Mouse (Mus musculus): ENCODE data around the gene Chuk. TPM values are rescaled to one million over a fixed set of nuclear protein-coding genes. Genes with fewer than 3 reads are reported as not detected.

The Chuk gene
- polyA plus RNA-seq, 1 experiment, result 102 TPM

GRCm38 (mm10) chr19:44055173-44055826 is 52.0 kb downstream of the Chuk start:
- Histone ChIP-seq H3K4me1 (ENCODE audit: control insufficient read depth, insufficient read depth, low read length) (no peaks in the 10 kb centered on the region), H3K27ac (ENCODE audit: insufficient read depth, low read length) (no peak overlapping the region), H3K4me3 (ENCODE audit: insufficient read depth, low read length) (no peak overlapping the region)
- TF ChIP-seq CTCF (IDR thresholded peaks at IDR 0.05; ENCODE audit: extremely low read depth, insufficient read depth, low read length), result no peak
- no peak for TF ChIP-seq POLR2A (IDR thresholded peaks at IDR 0.05; ENCODE audit: extremely low read depth, insufficient read depth, low read length)

- TF ChIP-seq CTCF (IDR thresholded peaks at IDR 0.05; ENCODE audit: extremely low read depth, insufficient read depth, low read length) (no peak), POLR2A (IDR thresholded peaks at IDR 0.05; ENCODE audit: extremely low read depth, insufficient read depth, low read length) (no peak)
- H3K4me3 ChIP-seq (ENCODE audit: insufficient read depth, low read length), result no peak overlapping the region
- no peak overlapping the region for H3K27ac ChIP-seq (ENCODE audit: insufficient read depth, low read length)
- no peaks in the 10 kb centered on the region for H3K4me1 ChIP-seq (ENCODE audit: control insufficient read depth, insufficient read depth, low read length)
These were observed 56.9 kb downstream of the Chuk start for GRCm38 (mm10) chr19:44050388-44050787.

GRCm38 (mm10) chr19:44049282-44049681 is 58.0 kb downstream of the Chuk start:
- TF ChIP-seq CTCF (IDR thresholded peaks at IDR 0.05; ENCODE audit: extremely low read depth, insufficient read depth, low read length), result no peak
- TF ChIP-seq POLR2A (IDR thresholded peaks at IDR 0.05; ENCODE audit: extremely low read depth, insufficient read depth, low read length), result no peak
- no peaks in the 10 kb centered on the region for H3K4me1 ChIP-seq (ENCODE audit: control insufficient read depth, insufficient read depth, low read length)
- no peak overlapping the region for H3K4me3 ChIP-seq (ENCODE audit: insufficient read depth, low read length)
- H3K27ac ChIP-seq (ENCODE audit: insufficient read depth, low read length), result no peak overlapping the region

GRCm38 (mm10) chr19:44045847-44046246 is 61.4 kb downstream of the Chuk start:
- Histone ChIP-seq H3K4me1 (ENCODE audit: control insufficient read depth, insufficient read depth, low read length) (no peaks in the 10 kb centered on the region), H3K27ac (ENCODE audit: insufficient read depth, low read length) (no peak overlapping the region), H3K4me3 (ENCODE audit: insufficient read depth, low read length) (no peak overlapping the region)
- TF ChIP-seq POLR2A (IDR thresholded peaks at IDR 0.05; ENCODE audit: extremely low read depth, insufficient read depth, low read length) (no peak), CTCF (IDR thresholded peaks at IDR 0.05; ENCODE audit: extremely low read depth, insufficient read depth, low read length) (no peak)

GRCm38 (mm10) chr19:44042121-44042520 is 65.2 kb downstream of the Chuk start:
- Histone ChIP-seq H3K27ac (ENCODE audit: insufficient read depth, low read length) (no peak overlapping the region), H3K4me1 (ENCODE audit: control insufficient read depth, insufficient read depth, low read length) (no peaks in the 10 kb centered on the region), H3K4me3 (ENCODE audit: insufficient read depth, low read length) (no peak overlapping the region)
- no peak for TF ChIP-seq CTCF (IDR thresholded peaks at IDR 0.05; ENCODE audit: extremely low read depth, insufficient read depth, low read length)
- TF ChIP-seq POLR2A (IDR thresholded peaks at IDR 0.05; ENCODE audit: extremely low read depth, insufficient read depth, low read length), result no peak

GRCm38 (mm10) chr19:44033396-44033795 is 73.9 kb downstream of the Chuk start:
- TF ChIP-seq POLR2A (IDR thresholded peaks at IDR 0.05; ENCODE audit: extremely low read depth, insufficient read depth, low read length), result no peak
- no peak for TF ChIP-seq CTCF (IDR thresholded peaks at IDR 0.05; ENCODE audit: extremely low read depth, insufficient read depth, low read length)
- no peaks in the 10 kb centered on the region for H3K4me1 ChIP-seq (ENCODE audit: control insufficient read depth, insufficient read depth, low read length)
- H3K27ac ChIP-seq (ENCODE audit: insufficient read depth, low read length), result no peak overlapping the region
- H3K4me3 ChIP-seq (ENCODE audit: insufficient read depth, low read length), result no peak overlapping the region

GRCm38 (mm10) chr19:44032046-44032744 is 75.1 kb downstream of the Chuk start:
- H3K27ac ChIP-seq (ENCODE audit: insufficient read depth, low read length), result no peak overlapping the region
- no peak overlapping the region for H3K4me3 ChIP-seq (ENCODE audit: insufficient read depth, low read length)
- no peaks in the 10 kb centered on the region for H3K4me1 ChIP-seq (ENCODE audit: control insufficient read depth, insufficient read depth, low read length)
- no peak for TF ChIP-seq CTCF (IDR thresholded peaks at IDR 0.05; ENCODE audit: extremely low read depth, insufficient read depth, low read length)

- Histone ChIP-seq H3K27ac (ENCODE audit: insufficient read depth, low read length) (no peak overlapping the region), H3K4me3 (ENCODE audit: insufficient read depth, low read length) (no peak overlapping the region), H3K4me1 (ENCODE audit: control insufficient read depth, insufficient read depth, low read length) (no peaks in the 10 kb centered on the region; the same call in 1 of the 2 replicates)
- TF ChIP-seq CTCF (IDR thresholded peaks at IDR 0.05; ENCODE audit: extremely low read depth, insufficient read depth, low read length) (no peak), POLR2A (IDR thresholded peaks at IDR 0.05; ENCODE audit: extremely low read depth, insufficient read depth, low read length) (no peak)
These were observed 77.3 kb downstream of the Chuk start for GRCm38 (mm10) chr19:44030024-44030423.

GRCm38 (mm10) chr19:44028972-44029371 is 78.3 kb downstream of the Chuk start, which contains the start of gene Cyp2c23:
TSS of gene Cyp2c23 (minus strand) at chr19:44029208.
- TF ChIP-seq CTCF (IDR thresholded peaks at IDR 0.05; ENCODE audit: extremely low read depth, insufficient read depth, low read length), result no peak
- no peak for TF ChIP-seq POLR2A (IDR thresholded peaks at IDR 0.05; ENCODE audit: extremely low read depth, insufficient read depth, low read length)
- no peak within 1 kb of the TSS for H3K4me3 ChIP-seq (ENCODE audit: insufficient read depth, low read length)
- H3K4me1 ChIP-seq (ENCODE audit: control insufficient read depth, insufficient read depth, low read length), result no peaks in the 10 kb centered on the region; the same call in 1 of the 2 replicates
- no peak within 1 kb of the TSS for H3K27ac ChIP-seq (ENCODE audit: insufficient read depth, low read length)
